Mouse (Mus musculus) adrenal gland, postnatal 36 days (tissue): ENCODE measurements at regions not wholly inside any gene's neighbourhood (a gene's known extent, or its start where the extent isn't known, plus 50 kb on each side); places are given as distances from the start of the nearest gene placed in this dataset.

Experiments
- DNase-seq, 2 experiments: peaks; one replicate each; pipeline ENCODE4 v3.0.0; 2021; ENCODE audit warnings: mixed read lengths in 1 of 2

- no peak for DNase-seq
These were observed 291.4 kb downstream of the Kcnrg start for GRCm38 (mm10) chr14:61898664-61899063.

GRCm38 (mm10) chr14:61904426-61905124, 297.3 kb downstream of the Kcnrg start:
- DNase-seq: no peak

- DNase-seq: no peak
These were observed 310.9 kb downstream of the Kcnrg start for GRCm38 (mm10) chr14:61918113-61918512.

- DNase-seq: peak; percentile 4 to 51
These were observed 324.6 kb downstream of the Kcnrg start for GRCm38 (mm10) chr14:61931811-61932210.

- no peak for DNase-seq
These were observed 334.4 kb downstream of the Kcnrg start for GRCm38 (mm10) chr14:61941682-61942081.

GRCm38 (mm10) chr14:61945659-61946058, 338.4 kb downstream of the Kcnrg start:
- no peak for DNase-seq

GRCm38 (mm10) chr14:61949446-61949845, 342.2 kb downstream of the Kcnrg start:
- no peak for DNase-seq

- no peak for DNase-seq
These were observed 342.4 kb upstream of the Rnaseh2b start for GRCm38 (mm10) chr14:61950004-61950403.

GRCm38 (mm10) chr14:61953029-61953428, 339.4 kb upstream of the Rnaseh2b start:
- no peak for DNase-seq

GRCm38 (mm10) chr14:61955416-61955815, 337.0 kb upstream of the Rnaseh2b start:
- DNase-seq: no peak

GRCm38 (mm10) chr14:61960243-61960957, 332.0 kb upstream of the Rnaseh2b start:
- DNase-seq: no peak

GRCm38 (mm10) chr14:61968467-61968866, 323.9 kb upstream of the Rnaseh2b start:
- DNase-seq: no peak

- DNase-seq: no peak
These were observed 323.3 kb upstream of the Rnaseh2b start for GRCm38 (mm10) chr14:61968957-61969535.

GRCm38 (mm10) chr14:61970591-61970990, 321.8 kb upstream of the Rnaseh2b start:
- DNase-seq: no peak

- DNase-seq: peak in 1 of 2 experiments; percentile 6
These were observed 321.0 kb upstream of the Rnaseh2b start for GRCm38 (mm10) chr14:61971100-61972088.

GRCm38 (mm10) chr14:61975301-61975732, 317.1 kb upstream of the Rnaseh2b start:
- no peak for DNase-seq

- no peak for DNase-seq
These were observed 311.8 kb upstream of the Rnaseh2b start for GRCm38 (mm10) chr14:61980581-61980980.

GRCm38 (mm10) chr14:61985575-61985974, 306.8 kb upstream of the Rnaseh2b start:
- no peak for DNase-seq

GRCm38 (mm10) chr14:61986203-61986602, 306.2 kb upstream of the Rnaseh2b start:
- DNase-seq: no peak

- DNase-seq: no peak
These were observed 297.1 kb upstream of the Rnaseh2b start for GRCm38 (mm10) chr14:61995253-61995652.

GRCm38 (mm10) chr14:61997736-61998135, 294.7 kb upstream of the Rnaseh2b start:
- DNase-seq: no peak

GRCm38 (mm10) chr14:61998259-61998658, 294.1 kb upstream of the Rnaseh2b start:
- DNase-seq: no peak
